Mouse (Mus musculus) heart, adult 2 months (tissue): Measurements from ENCODE around the gene Immp1l.

Source experiments
- CTCF ChIP-seq: fragments of 200-600 bp; IDR thresholded peaks from 2 replicates; pipeline ENCODE4 v1.8.1; 2022; ENCODE audit warnings: antibody characterized with exemption, mild to moderate bottlenecking, moderate library complexity
- EP300 ChIP-seq: fragments of 200-500 bp; IDR thresholded peaks from 2 replicates; pipeline ENCODE4 v1.6.1; 2011; ENCODE audit warnings: low read depth, low read length, control low read depth; ENCODE audit not compliant: insufficient read depth
- POLR2A ChIP-seq: fragments of 200-500 bp; IDR thresholded peaks from 2 replicates; pipeline ENCODE4 v1.6.1; 2011; ENCODE audit warnings: mild to moderate bottlenecking, low read depth, low read length, control low read depth; ENCODE audit not compliant: insufficient read depth

DNA sequence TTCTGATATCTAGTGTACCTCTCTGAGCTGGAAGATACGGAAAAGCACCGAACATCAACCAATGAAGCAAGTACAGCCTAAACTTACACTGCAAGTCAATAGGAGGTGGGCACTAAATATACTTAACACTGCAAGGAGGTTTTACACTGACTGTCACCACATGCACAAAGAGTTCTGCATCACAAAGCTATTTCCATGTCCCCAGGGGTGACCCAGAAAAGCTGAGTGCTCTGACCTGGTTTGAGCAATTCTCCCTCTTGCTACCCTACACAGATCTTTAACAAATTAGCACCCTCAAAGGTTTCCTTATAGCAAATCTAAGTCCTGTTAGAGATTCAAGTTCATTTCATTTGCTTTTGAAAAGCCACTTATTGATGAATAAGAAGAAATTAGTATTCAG, 73.6 kb downstream of the Immp1l start:
- no peak for TF ChIP-seq CTCF
- TF ChIP-seq POLR2A = no peak
- TF ChIP-seq EP300 = no peak
